Mouse (Mus musculus) olfactory bulb, adult 2 months (tissue): Measurements from ENCODE around the gene Arpc1a.
"Not testable (repeated sequence)": the region's sequence is repeated elsewhere in the genome, so short reads cannot be mapped to it uniquely, and the experiment has no call there.

ENCODE experiments used
- CTCF ChIP-seq: fragments of 200-500 bp; IDR thresholded peaks from 2 replicates; pipeline ENCODE4 v1.5.1; 2012; ENCODE audit warnings: low read depth, mild to moderate bottlenecking, low read length, moderate library complexity; ENCODE audit not compliant: insufficient read depth
- POLR2A ChIP-seq: fragments of 200-500 bp; IDR thresholded peaks from 2 replicates; pipeline ENCODE4 v1.6.1; 2012; ENCODE audit warnings: mild to moderate bottlenecking, low read depth, low read length, moderate library complexity; ENCODE audit not compliant: insufficient read depth

DNA sequence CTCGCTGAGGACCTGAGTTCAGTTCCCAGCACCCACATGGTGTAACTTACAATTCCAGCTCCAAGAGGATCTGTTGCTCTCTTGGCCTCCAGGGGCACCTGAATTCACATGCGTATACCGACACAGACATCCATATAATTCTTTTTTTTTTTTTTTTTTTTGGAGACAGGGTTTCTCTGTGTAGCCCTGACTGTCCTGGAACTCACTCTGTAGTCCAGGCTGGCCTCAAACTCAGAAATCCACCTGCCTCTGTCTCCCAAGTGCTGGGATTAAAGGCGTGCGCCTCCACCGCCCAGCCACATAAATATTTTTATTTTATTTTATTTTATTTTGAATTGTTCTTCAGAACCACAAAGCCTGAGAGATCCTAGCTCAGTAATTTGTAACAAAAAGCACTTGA is 429 bp upstream of the Arpc1a start:
- TF ChIP-seq POLR2A, CTCF: not testable (repeated sequence)
